ENCODE assay signal across 8 mouse cellular contexts in genomic region chr14:101839771-101840731, GRCm38 (mm10).
DNase-seq lines count a peak whose midpoint lies in the region; ATAC-seq lines count a peak whose summit lies in the region.

No protein-coding gene starts in this region.

- H3K36me3 ChIP-seq in forebrain, embryonic 14.5 days (ENCODE audit: control insufficient read depth, insufficient read depth, low read length) = no peaks in the 10 kb centered on the region
- no peaks in the 10 kb centered on the region for H3K36me3 ChIP-seq in forebrain, embryonic 13.5 days (ENCODE audit: poor library complexity, severe bottlenecking)
- no peaks in the 10 kb centered on the region for H3K36me3 ChIP-seq in liver, embryonic 13.5 days
- no peaks in the 10 kb centered on the region for H3K36me3 ChIP-seq in stomach, embryonic 14.5 days (ENCODE audit: control insufficient read depth, insufficient read depth, low read length)

- no peak overlapping the region for H3K4me3 ChIP-seq in forebrain, embryonic 14.5 days (ENCODE audit: low read depth, low read length)
- no peak overlapping the region for H3K4me3 ChIP-seq in forebrain, embryonic 13.5 days
- H3K4me3 ChIP-seq in liver, embryonic 13.5 days (replicated peaks) = peak overlapping the region; percentile 35; the same call in 1 of the 2 replicates
- H3K4me3 ChIP-seq in stomach, embryonic 14.5 days (ENCODE audit: low read depth, low read length) = peak overlapping the region; percentile 4

- DNase-seq in forebrain, embryonic 14.5 days (ENCODE audit: low spot score) = no peak
- peak; percentile 62 for DNase-seq in heart, adult 8-10 months (ENCODE audit: low spot score)
- peak; percentile 57 to 75 for DNase-seq in kidney, postnatal 25 days
- DNase-seq in liver, embryonic 13.5 days = no peak
- no peak for DNase-seq in spleen, postnatal 10 days (ENCODE audit: low spot score in 2 of 2)
- DNase-seq in testis, postnatal 10 days (ENCODE audit: low spot score) = no peak

- no peaks in the 10 kb centered on the region for H3K27me3 ChIP-seq in forebrain, embryonic 14.5 days (replicated peaks; ENCODE audit: control insufficient read depth, insufficient read depth, low read length)
- H3K27me3 ChIP-seq in forebrain, embryonic 13.5 days = no peaks in the 10 kb centered on the region
- no peaks in the 10 kb centered on the region for H3K27me3 ChIP-seq in liver, embryonic 13.5 days
- H3K27me3 ChIP-seq in stomach, embryonic 14.5 days (ENCODE audit: control insufficient read depth, insufficient read depth, low read length) = no peaks in the 10 kb centered on the region

- no peak for ATAC-seq in forebrain, embryonic 14.5 days
- no peak for ATAC-seq in forebrain, embryonic 13.5 days
- ATAC-seq in liver, embryonic 13.5 days (ENCODE audit: low read depth) = peak; percentile 73
- ATAC-seq in stomach, embryonic 14.5 days (ENCODE audit: insufficient number of reproducible peaks, insufficient read depth, low FRiP score, low read depth) = peak; percentile 88

- H3K27ac ChIP-seq in forebrain, embryonic 14.5 days (ENCODE audit: low read depth, low read length) = no peak overlapping the region
- H3K27ac ChIP-seq in forebrain, embryonic 13.5 days = no peak overlapping the region
- H3K27ac ChIP-seq in liver, embryonic 13.5 days = no peak overlapping the region; the same call in 1 of the 2 replicates
- peak overlapping the region; percentile 8 for H3K27ac ChIP-seq in stomach, embryonic 14.5 days (ENCODE audit: low read length)

- no peaks in the 10 kb centered on the region for H3K9me3 ChIP-seq in forebrain, embryonic 14.5 days (replicated peaks; ENCODE audit: control insufficient read depth, low read length)
- H3K9me3 ChIP-seq in forebrain, embryonic 13.5 days (replicated peaks) = no peaks in the 10 kb centered on the region
- no peaks in the 10 kb centered on the region for H3K9me3 ChIP-seq in liver, embryonic 13.5 days (replicated peaks)
- no peaks in the 10 kb centered on the region for H3K9me3 ChIP-seq in stomach, embryonic 14.5 days (ENCODE audit: control insufficient read depth, low read depth, low read length)

- 79% methylated on average over 24 of the region's 24 CpGs for WGBS in forebrain, embryonic 14.5 days
- 83% methylated on average over 24 of the region's 24 CpGs for WGBS in forebrain, embryonic 13.5 days
- WGBS in liver, embryonic 13.5 days (ENCODE audit: insufficient replicate concordance) = 70% methylated on average over 24 of the region's 24 CpGs
- WGBS in stomach, embryonic 14.5 days = 51% methylated on average over 24 of the region's 24 CpGs

- H3K9ac ChIP-seq in forebrain, embryonic 14.5 days (ENCODE audit: low read length) = no peak overlapping the region
- no peak overlapping the region for H3K9ac ChIP-seq in forebrain, embryonic 13.5 days
- no peak overlapping the region for H3K9ac ChIP-seq in liver, embryonic 13.5 days
- H3K9ac ChIP-seq in stomach, embryonic 14.5 days (replicated peaks; ENCODE audit: low read depth, low read length) = no peak overlapping the region

- 0 out of 2 replicates have a peak overlapping the region, but pooled peaks have one; percentile 1 for H3K4me2 ChIP-seq in forebrain, embryonic 14.5 days (ENCODE audit: low read length)
- H3K4me2 ChIP-seq in forebrain, embryonic 13.5 days = no peak overlapping the region
- H3K4me2 ChIP-seq in liver, embryonic 13.5 days = no peak overlapping the region
- peak overlapping the region; percentile 1; the same call in 1 of the 2 replicates for H3K4me2 ChIP-seq in stomach, embryonic 14.5 days (replicated peaks; ENCODE audit: low read depth, low read length)

- no peaks in the 10 kb centered on the region for H3K4me1 ChIP-seq in forebrain, embryonic 14.5 days (ENCODE audit: control insufficient read depth, insufficient read depth, low read length)
- no peaks in the 10 kb centered on the region for H3K4me1 ChIP-seq in forebrain, embryonic 13.5 days
- H3K4me1 ChIP-seq in liver, embryonic 13.5 days (replicated peaks) = peaks cover 3% of the 10 kb centered on the region; the same call in 1 of the 2 replicates
- H3K4me1 ChIP-seq in stomach, embryonic 14.5 days (ENCODE audit: control insufficient read depth, insufficient read depth, low read length) = no peaks in the 10 kb centered on the region

Comparison
In these comparisons a context has a peak if more than half of its experiments do, and no peak if none do; other contexts are left out.
1. H3K4me2 ChIP-seq: peak in forebrain, embryonic 14.5 days (single experiment) and stomach, embryonic 14.5 days (single experiment); none in forebrain, embryonic 13.5 days (single experiment) and liver, embryonic 13.5 days (single experiment).
2. ATAC-seq: peak in liver, embryonic 13.5 days (single experiment) and stomach, embryonic 14.5 days (single experiment); none in forebrain, embryonic 14.5 days (single experiment) and forebrain, embryonic 13.5 days (single experiment).
3. DNase-seq: peak in heart, adult 8-10 months (single experiment) and kidney, postnatal 25 days (2 of 2); none in forebrain, embryonic 14.5 days (single experiment), liver, embryonic 13.5 days (single experiment), spleen, postnatal 10 days (0 of 2) and testis, postnatal 10 days (single experiment).
4. H3K4me3 ChIP-seq: peak in liver, embryonic 13.5 days (single experiment) and stomach, embryonic 14.5 days (single experiment); none in forebrain, embryonic 14.5 days (single experiment) and forebrain, embryonic 13.5 days (single experiment).